Mouse (Mus musculus) liver (tissue): ENCODE data around the gene Gsdma2.
"Not testable (repeated sequence)": the region's sequence is repeated elsewhere in the genome, so short reads cannot be mapped to it uniquely, and the experiment has no call there.

ENCODE experiments used
- DNase-seq: peaks from one replicate; pipeline ENCODE4 v3.0.0-alpha.2; 2020; ENCODE audit warnings: mixed read lengths

Gsdma2 gene

GRCm38 (mm10) chr11:98646459-98646858, at the start of gene Gsdma2:
Gsdma2 (plus strand) TSS chr11:98646759.
- DNase-seq: no peak

- peak; percentile 86 for DNase-seq
Measured at GRCm38 (mm10) chr11:98597363-98597762, 49.2 kb upstream of the Gsdma2 start.

GRCm38 (mm10) chr11:98597991-98598390, 48.6 kb upstream of the Gsdma2 start, which contains the start of gene Lrrc3c:
Lrrc3c (plus strand) TSS chr11:98598291.
- DNase-seq: no peak

GRCm38 (mm10) chr11:98598851-98599290, 47.7 kb upstream of the Gsdma2 start:
- no peak for DNase-seq

GRCm38 (mm10) chr11:98599291-98599690, 47.3 kb upstream of the Gsdma2 start:
- DNase-seq: no peak

GRCm38 (mm10) chr11:98602090-98602690, 44.4 kb upstream of the Gsdma2 start:
- peak; percentile 83 for DNase-seq

- DNase-seq: no peak
Measured at GRCm38 (mm10) chr11:98603953-98604352, 42.6 kb upstream of the Gsdma2 start.

GRCm38 (mm10) chr11:98604911-98605310, 41.6 kb upstream of the Gsdma2 start:
- DNase-seq: not testable (repeated sequence)

- DNase-seq: peak; percentile 33
Measured at GRCm38 (mm10) chr11:98606763-98607162, 39.8 kb upstream of the Gsdma2 start.

- DNase-seq: no peak
Measured at GRCm38 (mm10) chr11:98620791-98621190, 25.8 kb upstream of the Gsdma2 start.

GRCm38 (mm10) chr11:98623981-98624380, 22.6 kb upstream of the Gsdma2 start:
- not testable (repeated sequence) for DNase-seq

- DNase-seq: not testable (repeated sequence)
Measured at GRCm38 (mm10) chr11:98624381-98624780, 22.2 kb upstream of the Gsdma2 start.

- DNase-seq: no peak
Measured at GRCm38 (mm10) chr11:98625611-98626410, 20.7 kb upstream of the Gsdma2 start, which contains the start of the genes Gm12355 and Gsdma3. Gm12355 (minus strand) TSS chr11:98625661. Gsdma3 (plus strand) TSS chr11:98626360.

- no peak for DNase-seq
Measured at GRCm38 (mm10) chr11:98628706-98629105, 17.9 kb upstream of the Gsdma2 start.

- no peak for DNase-seq
Measured at GRCm38 (mm10) chr11:98630646-98631045, 15.9 kb upstream of the Gsdma2 start.

GRCm38 (mm10) chr11:98635312-98635970, 11.1 kb upstream of the Gsdma2 start:
- DNase-seq: peak; percentile 42

- no peak for DNase-seq
Measured at GRCm38 (mm10) chr11:98637501-98637900, 9.1 kb upstream of the Gsdma2 start.

- no peak for DNase-seq
Measured at GRCm38 (mm10) chr11:98640091-98640490, 6.5 kb upstream of the Gsdma2 start.

- DNase-seq: no peak
Measured at GRCm38 (mm10) chr11:98644757-98645156, 1.8 kb upstream of the Gsdma2 start.

- DNase-seq: no peak
Measured at GRCm38 (mm10) chr11:98645946-98646345, 613 bp upstream of the Gsdma2 start.

- peak; percentile 69 for DNase-seq
Measured at GRCm38 (mm10) chr11:98655076-98655475, 8.5 kb downstream of the Gsdma2 start.

GRCm38 (mm10) chr11:98660517-98660916, 14.0 kb downstream of the Gsdma2 start:
- no peak for DNase-seq

GRCm38 (mm10) chr11:98664091-98664490, 17.5 kb downstream of the Gsdma2 start, which contains the start of gene Gsdma:
Gsdma (plus strand) TSS chr11:98664351.
- DNase-seq: no peak
